Mouse (Mus musculus): ENCODE measurements around the gene Nav2.

DNA sequence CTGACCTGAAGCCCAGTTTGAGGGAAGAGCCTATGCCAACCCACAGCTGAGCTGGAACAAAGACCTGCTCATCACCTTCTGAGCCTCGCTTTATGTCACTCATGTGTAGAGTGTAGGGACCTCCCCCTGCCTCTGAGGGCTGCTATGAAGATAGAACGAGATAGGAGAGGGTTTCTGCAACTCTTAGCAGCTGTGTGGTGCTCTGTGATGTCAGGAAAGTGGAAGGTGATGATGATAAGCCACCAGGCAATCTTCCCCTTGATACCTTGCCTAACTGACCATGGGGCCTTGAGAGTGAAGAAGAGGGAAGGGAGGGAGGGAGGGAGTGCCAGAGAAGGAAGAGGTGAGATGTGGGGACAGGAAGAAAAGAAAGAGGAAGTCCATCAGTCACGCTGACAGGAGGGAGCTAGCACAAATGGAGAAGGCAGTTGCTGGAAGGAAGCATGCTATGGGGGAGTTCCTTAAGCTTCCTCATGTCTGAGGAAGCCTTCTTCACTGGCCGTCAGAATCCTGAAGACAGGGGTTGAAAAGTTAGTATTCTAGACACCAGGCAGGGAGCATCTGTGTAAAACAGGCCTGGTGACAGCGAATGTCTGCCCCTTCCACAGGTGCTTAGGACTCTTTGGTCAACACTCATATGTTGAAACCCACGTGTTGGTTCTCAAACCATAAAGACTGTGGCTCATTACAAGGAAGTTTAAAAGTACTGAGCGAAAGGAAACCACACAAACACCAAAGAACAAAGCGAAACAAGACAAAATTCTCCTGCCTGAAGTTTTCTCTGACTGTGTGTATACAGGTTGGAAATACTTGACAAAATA lies at the start of gene Nav2:
- no peak for TF ChIP-seq HCFC1 (IDR thresholded peaks at IDR 0.05; ENCODE audit: low read depth, low read length)
- TF ChIP-seq POLR2A (IDR thresholded peaks at IDR 0.05; ENCODE audit: control insufficient read depth in 1 of 2, insufficient read depth in 1 of 2, low read depth in 1 of 2, low read length in 2 of 2, poor library complexity in 1 of 2): peak; percentile 34 to 75; a peak in 2 of 4 replicates
- peak; percentile 62; the same call in 1 of the 2 replicates for TF ChIP-seq TBP (IDR thresholded peaks at IDR 0.05; ENCODE audit: low read depth, low read length)
- no peak for TF ChIP-seq CTCF (IDR thresholded peaks at IDR 0.05 in 2 of 3, conservative IDR thresholded peaks at IDR 0.05 in 1 of 3; ENCODE audit: control insufficient read depth in 1 of 3, insufficient read depth in 1 of 3, low read depth in 2 of 3, low read length in 3 of 3, poor library complexity in 1 of 3, severe bottlenecking in 1 of 3)
- TF ChIP-seq KAT2A (conservative IDR thresholded peaks at IDR 0.05; ENCODE audit: low read depth, low read length): no peak

Data from MEL (cell line).